Mouse (Mus musculus) kidney, postnatal 25 days (tissue): ENCODE measurements around the gene Hivep3.

Experiments
- DNase-seq, 2 experiments: peaks; one replicate each; pipeline ENCODE4 v3.0.0; 2021; ENCODE audit warnings: mixed read lengths in 2 of 2

Gene Hivep3

GRCm38 (mm10) chr4:119875592-119875991, 142.0 kb downstream of the Hivep3 start:
- DNase-seq, result no peak

GRCm38 (mm10) chr4:119876535-119877160, 143.1 kb downstream of the Hivep3 start:
- no peak for DNase-seq

DNA sequence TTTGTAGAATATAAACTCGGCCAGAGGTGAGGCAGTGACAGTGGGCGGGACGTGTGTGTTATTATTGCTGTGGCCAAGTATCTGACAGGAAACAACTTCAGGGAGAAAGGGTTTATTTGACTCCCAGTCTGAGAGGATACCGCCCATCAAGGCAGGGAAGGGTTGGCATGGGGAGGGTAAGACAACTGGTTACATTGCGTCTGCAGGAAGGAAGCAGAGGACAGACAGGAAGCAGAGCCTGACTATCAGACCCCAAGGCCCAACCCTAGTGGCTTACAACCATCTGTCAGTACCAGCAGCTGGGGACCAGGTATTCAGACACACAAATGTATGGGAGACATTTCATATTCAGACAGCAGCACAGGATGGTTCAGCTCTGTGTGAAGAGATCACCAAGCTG, 144.6 kb downstream of the Hivep3 start:
- DNase-seq, result no peak

DNA sequence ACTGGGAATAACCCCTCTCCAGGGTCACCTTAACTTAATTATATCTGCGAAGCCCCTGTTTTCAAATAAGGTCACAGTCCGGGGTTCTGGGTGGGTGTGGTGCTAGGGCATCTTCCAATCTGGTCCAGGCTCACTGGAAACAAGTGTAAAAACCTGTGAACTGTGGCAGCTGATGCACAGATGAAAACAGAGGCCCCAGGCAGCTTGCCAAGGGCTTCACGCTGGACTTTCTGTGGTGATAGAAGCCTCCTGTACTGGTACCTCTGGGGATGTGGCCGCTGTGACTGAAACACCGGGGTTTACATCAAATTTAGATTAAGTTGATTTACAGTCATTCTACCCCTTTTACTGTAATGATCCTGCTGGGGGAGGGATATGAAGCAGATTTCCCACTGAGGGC, 146.1 kb downstream of the Hivep3 start:
- no peak for DNase-seq

DNA sequence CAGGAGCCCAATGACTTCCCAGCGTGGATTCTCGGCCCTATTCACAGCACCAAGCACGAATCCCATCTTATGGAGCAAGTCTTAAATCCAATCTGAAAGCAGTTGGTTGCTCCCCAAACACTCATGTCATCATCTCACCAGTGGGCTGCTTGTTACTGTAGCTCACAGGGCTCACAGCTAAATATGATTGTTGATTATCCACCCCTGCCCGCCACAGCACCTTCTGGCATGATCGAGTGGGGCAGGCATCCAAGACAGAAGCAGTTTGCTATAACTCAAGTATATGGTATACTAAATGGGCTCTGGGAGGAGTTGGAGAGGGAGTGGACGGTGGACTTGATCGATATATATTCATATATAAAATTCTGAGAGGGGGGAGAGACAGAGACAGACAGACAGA, 146.7 kb downstream of the Hivep3 start:
- DNase-seq, result no peak

DNA sequence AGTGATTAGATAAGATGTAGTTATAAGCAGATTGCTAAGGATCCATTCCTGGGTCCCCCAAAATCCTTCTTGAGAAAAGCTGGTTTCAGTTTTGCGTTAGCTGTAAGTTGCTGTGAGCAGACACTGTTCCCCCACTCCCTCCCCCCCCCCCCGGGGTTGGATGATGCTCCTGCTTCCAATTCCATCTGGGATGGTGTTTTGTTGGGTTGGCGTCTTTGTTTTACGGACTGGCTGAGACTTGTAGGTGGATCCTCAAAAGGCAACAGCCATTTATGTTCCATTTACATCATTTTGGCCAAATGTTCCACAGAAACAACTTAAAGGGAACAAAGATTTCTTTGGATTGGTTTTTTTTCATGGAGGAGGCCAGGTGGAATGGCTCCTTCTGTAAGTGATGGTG, 147.7 kb downstream of the Hivep3 start:
- DNase-seq, result no peak

DNA sequence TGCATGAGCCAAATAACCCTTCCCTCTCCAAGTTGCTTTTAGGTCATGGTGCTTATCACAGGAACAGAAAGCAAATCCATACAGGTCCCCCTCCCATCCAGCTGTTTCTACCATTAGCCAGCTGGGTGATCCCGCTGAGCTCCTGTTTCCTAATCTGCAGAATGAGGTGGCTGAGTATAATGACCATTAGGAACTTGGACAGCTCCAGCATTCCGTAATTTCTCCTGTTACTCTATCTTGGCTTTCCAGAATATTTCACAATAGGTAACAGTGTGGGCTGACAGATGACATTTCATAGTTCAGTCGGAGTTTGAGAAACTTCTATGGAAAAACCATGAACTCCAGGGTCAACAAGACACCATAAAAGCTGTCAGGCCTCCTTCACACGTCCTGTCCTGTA, 148.8 kb downstream of the Hivep3 start:
- no peak for DNase-seq

DNA sequence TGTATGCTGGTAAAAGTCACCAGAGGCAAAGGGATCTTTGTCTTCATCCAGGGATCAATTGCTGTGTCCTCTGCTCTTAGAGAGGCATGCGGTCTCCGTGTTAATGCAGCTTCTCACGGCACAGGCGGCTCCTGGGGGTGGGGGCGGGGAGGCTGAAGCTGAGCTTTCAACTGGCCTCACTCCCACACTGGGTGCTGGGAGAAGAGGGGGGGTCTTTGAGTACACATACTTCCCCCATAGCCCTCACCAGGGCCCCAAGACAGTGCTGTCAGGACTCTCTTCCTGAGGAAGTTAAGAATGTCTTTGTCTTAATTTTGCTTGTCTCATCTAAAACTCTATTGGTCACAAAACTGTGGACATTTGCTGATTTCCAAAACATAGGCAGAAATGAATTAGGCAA, 149.2 kb downstream of the Hivep3 start:
- DNase-seq, result no peak

- DNase-seq, result no peak
These were observed 153.0 kb downstream of the Hivep3 start for GRCm38 (mm10) chr4:119886621-119887020.

DNA sequence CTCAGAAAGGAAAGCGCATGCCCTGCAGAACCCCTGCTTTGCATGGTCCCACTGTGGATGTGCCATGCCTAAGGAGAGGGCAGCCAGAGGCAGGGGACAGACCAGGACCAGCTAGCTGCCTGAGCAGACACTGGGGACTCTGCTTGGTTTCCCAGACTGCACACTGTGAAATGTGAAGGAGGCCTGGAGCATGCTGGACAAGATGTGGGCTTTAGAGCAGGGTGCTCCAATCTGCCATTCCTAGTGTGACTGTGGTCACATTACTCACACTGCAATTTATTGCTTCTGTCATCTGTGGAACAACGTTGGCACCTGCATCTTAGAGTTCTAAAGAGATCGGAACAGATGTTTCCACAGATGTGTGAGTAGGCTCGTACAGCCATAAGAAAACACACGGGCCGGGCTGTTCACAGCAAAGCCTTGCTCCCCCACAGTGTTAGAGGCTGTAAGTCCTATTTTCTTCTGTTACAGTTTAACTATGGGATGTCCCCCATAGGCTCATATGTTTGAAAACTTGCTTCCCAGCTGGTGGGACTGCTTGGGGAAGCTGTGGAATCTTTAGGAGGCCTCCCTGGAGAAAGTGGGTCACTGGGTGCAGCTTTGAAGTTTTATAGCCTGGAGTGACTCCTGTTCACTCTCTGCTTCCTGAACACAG, 154.1 kb downstream of the Hivep3 start:
- DNase-seq, result no peak

- DNase-seq, result no peak
These were observed 156.2 kb downstream of the Hivep3 start for GRCm38 (mm10) chr4:119889760-119890159.

DNA sequence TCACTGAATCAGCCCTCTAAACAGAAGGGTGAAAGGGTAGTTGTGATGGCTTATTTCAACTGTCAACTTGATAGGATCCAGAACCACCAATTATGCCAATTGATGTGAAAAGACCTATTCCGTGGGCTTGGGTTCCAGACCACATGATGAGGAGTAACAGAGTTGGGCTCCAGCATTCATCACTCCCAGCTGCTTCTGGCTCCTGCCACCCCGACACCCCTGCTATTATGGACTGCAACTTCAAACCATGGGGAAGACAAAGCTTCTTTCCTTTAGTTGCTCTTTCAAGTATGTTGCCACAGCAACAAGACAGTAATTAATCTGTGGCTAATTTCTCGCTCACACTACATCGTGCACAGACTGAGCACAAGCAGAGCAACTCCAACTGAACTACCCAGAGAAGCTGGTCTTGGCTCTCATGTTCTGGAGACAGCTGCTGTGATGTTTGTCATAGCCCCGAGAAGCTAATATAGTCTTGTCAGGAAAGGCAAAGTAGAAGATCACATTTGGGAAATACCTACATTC, 159.7 kb downstream of the Hivep3 start:
- DNase-seq, result no peak

DNA sequence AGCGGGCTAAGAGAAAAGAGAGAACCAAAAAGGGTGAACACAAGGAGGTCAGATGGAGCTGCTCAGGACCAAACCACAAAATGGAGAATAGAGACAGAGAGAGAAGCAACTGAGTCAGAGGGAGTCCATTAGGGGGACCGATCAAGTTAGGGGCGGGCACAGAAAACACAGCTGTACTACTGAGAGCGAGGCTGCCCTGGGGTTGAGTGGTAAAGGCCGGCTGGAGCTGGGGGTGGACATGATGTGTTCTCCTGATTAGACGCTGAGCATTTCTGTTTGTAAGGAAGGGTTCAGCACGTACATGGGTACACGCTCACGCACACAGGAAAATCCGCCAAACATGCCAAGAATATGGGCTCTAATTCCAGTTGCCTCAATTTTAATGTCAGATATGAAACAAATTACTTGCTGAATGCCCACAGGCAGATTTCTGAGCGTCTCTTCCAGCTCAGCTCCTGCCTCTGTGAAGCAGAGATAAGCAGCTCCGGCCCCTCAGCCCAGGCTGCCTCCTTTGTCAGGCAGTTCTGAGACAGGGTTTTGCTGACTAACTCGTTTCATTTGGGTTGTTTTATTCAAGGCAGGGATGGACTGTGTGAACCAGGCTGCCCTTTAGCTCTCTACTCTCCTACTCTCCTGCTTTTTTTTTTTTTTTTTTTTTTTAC, 161.3 kb downstream of the Hivep3 start:
- DNase-seq, result no peak

- DNase-seq, result no peak
These were observed 161.9 kb downstream of the Hivep3 start for GRCm38 (mm10) chr4:119895504-119895903.

GRCm38 (mm10) chr4:119896572-119896971, 163.0 kb downstream of the Hivep3 start:
- DNase-seq, result no peak

DNA sequence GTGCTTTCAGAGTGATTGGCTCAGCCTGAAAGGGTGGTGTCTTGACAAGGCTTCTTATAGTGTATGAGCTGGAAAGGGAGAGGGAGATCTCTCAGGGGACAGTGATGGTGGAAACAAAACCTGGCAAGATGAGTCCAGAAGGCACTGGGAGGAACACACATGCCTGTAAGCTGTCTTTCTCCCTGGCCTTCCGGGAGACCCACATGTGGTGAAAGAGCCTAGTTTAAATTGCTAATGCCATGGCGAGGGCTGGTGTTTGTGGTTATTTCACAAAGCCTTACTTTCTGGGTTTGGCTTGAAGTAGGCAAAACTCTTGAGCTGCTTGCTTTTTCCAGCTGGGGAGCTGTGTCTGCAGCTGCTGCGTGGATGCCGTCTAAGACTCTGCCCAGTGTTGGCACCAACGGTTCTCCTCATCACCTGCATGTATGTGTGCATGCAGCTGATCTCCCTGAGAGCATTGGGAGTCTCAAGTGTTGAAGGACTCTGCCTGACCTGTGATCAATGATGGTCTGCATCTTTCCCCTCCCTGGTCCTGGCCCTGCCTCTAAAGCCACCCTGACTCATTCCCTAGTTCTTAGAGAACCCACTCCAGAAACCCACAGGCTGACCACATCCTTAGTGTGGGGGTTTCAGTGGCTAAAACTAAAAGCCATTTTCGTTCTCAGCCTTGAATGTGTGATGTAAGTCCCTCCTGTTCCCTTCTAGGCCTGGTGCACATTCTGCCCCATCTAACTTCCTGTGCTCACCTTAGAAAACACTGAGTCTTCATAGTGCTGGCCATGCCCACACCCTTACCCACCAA, 163.7 kb downstream of the Hivep3 start:
- no peak for DNase-seq

DNA sequence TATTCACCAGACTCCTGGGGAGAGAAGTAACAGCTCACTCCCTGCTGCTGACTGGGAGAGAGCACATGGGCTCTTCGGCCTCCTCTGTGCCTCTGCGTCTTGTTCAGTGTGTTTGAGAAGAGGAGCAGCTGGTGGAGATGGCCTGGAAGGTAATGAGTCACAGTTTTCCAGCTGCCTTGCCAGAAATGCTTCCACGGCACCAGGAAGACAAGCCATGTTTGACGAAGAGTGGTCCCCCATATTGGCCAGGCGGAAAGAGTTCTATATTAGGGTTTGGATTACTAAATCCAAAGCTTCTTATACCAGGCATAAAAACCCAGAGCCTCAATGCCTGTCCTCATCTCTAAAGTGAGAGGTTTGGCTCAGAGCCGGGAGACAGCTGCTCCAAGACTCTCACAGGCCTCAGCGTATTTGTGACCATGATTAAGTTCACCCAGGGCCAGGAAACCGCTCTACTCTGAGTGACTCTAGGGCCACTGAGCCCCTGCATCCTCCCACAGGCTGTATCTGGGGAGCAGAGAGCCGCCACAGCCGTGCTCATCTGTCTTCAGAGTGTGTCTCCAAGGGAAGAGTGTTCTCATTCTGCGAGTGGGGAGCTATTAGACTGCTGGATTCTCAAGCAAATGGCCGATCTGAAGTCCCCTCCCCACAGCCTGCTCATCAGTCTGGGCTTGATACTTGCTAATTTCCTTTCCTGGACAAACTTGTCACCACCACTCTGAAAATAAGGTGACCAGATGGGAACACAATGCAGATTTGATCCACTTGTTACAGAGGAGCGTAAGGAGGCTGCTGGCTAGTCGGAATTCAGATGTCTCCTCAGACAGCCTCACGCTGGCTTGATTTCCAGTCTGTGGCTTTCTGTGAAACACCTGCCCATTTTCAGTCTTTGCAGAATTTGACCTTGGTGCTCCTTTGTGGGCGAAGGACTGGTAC, 168.2 kb downstream of the Hivep3 start:
- DNase-seq, result peak in 1 of 2 experiments; percentile 21

DNA sequence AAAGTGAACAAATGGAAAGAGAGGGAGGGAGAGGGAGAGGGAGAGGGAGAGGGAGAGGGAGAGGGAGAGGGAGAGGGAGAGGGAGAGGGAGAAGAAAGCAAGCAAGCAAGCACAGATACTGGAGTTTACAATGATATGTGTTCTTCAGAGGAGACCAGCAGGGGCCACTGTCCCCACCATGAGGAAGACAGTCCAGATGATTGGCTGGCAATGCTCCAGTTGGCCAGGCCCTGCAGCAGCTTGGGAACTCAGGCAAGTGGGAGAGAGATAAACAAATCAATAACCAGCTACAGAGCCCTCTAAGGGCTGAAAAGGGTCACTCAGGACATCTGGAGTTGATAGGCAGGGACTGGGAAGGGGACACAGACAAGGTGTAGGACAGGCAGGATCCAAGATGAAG, 169.7 kb downstream of the Hivep3 start:
- peak in 1 of 2 experiments; percentile 33 for DNase-seq

DNA sequence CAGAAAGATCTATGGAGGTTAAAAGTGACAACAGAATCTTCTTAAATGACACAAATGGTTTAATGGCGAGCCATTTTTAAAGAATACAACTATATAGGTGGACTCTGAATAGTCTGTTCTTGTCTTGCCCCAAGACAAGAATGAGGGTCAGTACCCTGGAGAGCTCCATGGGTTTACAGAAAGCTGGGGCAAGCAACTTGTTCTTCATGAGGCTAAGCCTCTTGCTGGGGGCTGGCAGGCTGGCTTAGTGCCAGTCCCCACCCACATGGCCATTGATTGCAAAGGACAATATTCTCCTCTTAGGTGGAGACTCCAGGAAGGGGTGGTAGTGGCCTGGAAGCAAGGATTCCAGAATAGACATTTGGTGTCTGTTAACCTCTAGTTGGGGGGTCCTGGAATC, 170.2 kb downstream of the Hivep3 start:
- peak in 1 of 2 experiments; percentile 21 for DNase-seq

GRCm38 (mm10) chr4:119904296-119904695, 170.7 kb downstream of the Hivep3 start:
- no peak for DNase-seq

DNA sequence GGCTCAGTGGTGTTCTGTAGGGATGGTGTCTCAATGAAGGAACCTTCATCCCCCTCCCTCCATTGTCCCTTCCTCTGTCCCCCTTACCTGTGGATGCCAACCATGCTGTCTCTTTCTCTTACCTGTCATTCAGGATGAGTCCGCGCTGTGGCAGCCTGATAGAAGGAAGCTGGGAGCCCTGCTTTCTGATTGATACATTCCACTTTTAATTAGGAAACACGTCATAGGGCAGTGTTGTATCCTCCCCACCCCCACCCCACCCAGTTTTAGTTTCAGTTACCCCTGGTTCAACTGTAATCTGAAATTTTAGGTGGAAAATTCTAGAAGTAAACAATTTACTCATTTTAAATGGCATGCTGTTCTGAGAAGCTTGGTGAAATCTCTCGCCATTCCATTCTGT, 173.5 kb downstream of the Hivep3 start:
- DNase-seq, result no peak
